Mouse (Mus musculus) spleen, adult 2 months (tissue): ENCODE results near the gene Atxn1l. TPM values are rescaled to one million over a fixed set of nuclear protein-coding genes. Genes with fewer than 3 reads are reported as not detected.

Source experiments
- DNase-seq, 2 experiments: peaks; one replicate each; pipeline versions ENCODE4 v3.0.0 to v3.0.0-alpha.2; 2012 to 2021; ENCODE audit warnings: low spot score in 2 of 2, low read depth in 1 of 2
- H3K27ac ChIP-seq: fragments of 200-500 bp; 2 replicates; pipeline ENCODE4 v1.5.1; 2012; ENCODE audit warnings: low read length, inconsistent platforms; ENCODE audit not compliant: insufficient read depth
- H3K27me3 ChIP-seq: fragments of 200-500 bp; 2 replicates; pipeline ENCODE4 v1.6.1; 2012; ENCODE audit warnings: mild to moderate bottlenecking, moderate library complexity, low read length, inconsistent platforms; ENCODE audit not compliant: control insufficient read depth, insufficient read depth
- H3K36me3 ChIP-seq: fragments of 200-500 bp; 2 replicates; pipeline ENCODE4 v1.6.1; 2012; ENCODE audit warnings: mild to moderate bottlenecking, low read length, inconsistent platforms; ENCODE audit not compliant: control insufficient read depth, insufficient read depth
- H3K4me1 ChIP-seq: fragments of 200-500 bp; 2 replicates; pipeline ENCODE4 v1.6.1; 2011; ENCODE audit warnings: inconsistent platforms; ENCODE audit not compliant: control insufficient read depth, insufficient read depth, insufficient read length
- H3K4me3 ChIP-seq: fragments of 200-500 bp; 2 replicates; pipeline ENCODE4 v1.5.1; 2011; ENCODE audit warnings: mild to moderate bottlenecking, inconsistent platforms; ENCODE audit not compliant: insufficient read depth, insufficient read length; ENCODE audit errors: extremely low read depth
- CTCF ChIP-seq: fragments of 200-500 bp; IDR thresholded peaks from 2 replicates; pipeline ENCODE4 v1.5.1; 2011; ENCODE audit warnings: mild to moderate bottlenecking, inconsistent platforms; ENCODE audit not compliant: insufficient read depth, insufficient read length, insufficient replicate concordance; ENCODE audit errors: extremely low read depth
- POLR2A ChIP-seq: fragments of 200-500 bp; IDR thresholded peaks from 2 replicates; pipeline ENCODE4 v1.6.1; 2011; ENCODE audit warnings: low read depth, low read length, inconsistent platforms
- WGBS: fragments of 180-500 bp; shearing (Covaris S2); methylation state at CpG from one replicate; pipeline ENCODE4 v1.1.7; 2018; 5-methylcytosine and 5-hydroxymethylcytosine counted together
- polyA plus RNA-seq: library from polyadenylated mRNA; depleted of rRNA; stranded (reverse); fragments of >200 nt; gene quantifications from 2 replicates; pipeline ENCODE4 v1.2.3, GENCODE M21; 2012

Atxn1l gene
- polyA plus RNA-seq, 1 experiment, result 7.8 TPM

DNA sequence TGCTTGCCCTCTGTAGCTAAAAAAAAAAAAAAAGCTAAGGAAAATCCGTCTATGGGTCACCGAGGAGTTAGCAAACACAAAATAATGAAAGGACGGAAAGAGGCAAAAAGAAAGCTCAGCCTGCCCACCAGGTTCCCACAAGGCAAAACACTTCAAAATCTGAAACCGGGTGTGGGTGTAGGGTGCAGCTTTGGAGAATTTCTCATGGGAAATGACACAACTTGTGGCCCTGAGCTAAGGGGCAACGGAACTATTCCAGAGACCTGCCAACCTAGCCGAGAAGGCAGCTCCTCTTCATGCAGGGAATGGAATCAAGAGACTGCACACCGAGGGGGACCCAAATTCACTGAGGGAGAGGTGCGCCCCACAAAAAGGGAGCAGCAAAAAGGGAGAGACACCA is 720 bp downstream of the Atxn1l start:
- Histone ChIP-seq H3K4me1 (peaks cover 4% of the 10 kb centered on the region; the same call in 1 of the 2 replicates), H3K27me3 (no peaks in the 10 kb centered on the region), H3K4me3 (peak overlapping the region; percentile 78), H3K27ac (no peak overlapping the region), H3K36me3 (peaks cover 15% of the 10 kb centered on the region)
- DNase-seq, result no peak
- TF ChIP-seq CTCF (no peak), POLR2A (no peak)
- WGBS, result 5% methylated on average over 8 of the region's 8 CpGs

DNA sequence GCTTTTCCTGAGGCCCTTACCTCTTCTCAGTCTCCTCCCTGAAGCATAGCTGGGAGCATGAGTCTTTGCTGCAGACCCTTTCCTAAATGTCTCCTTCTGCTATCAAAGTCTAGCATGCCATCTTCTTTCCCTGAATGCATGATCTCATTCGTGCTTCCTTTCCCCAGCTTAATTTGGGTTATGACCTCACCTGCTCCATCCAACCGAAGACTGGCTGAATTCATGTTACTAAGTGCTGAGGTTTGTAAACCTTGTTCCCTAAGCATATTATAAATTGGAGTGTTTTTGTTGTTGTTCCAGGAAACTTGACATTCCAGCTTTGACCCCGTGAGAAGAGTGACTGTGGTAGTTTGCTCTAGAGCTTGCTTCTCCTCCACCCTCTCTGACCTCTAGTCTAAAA is 3.5 kb downstream of the Atxn1l start:
- Histone ChIP-seq H3K4me3 (no peak overlapping the region), H3K4me1 (peaks cover 4% of the 10 kb centered on the region; the same call in 1 of the 2 replicates), H3K27ac (no peak overlapping the region), H3K36me3 (peaks cover 16% of the 10 kb centered on the region), H3K27me3 (no peaks in the 10 kb centered on the region)
- DNase-seq, result no peak
- 90% methylated on average over 3 of the region's 3 CpGs for WGBS
- TF ChIP-seq CTCF, result no peak
- TF ChIP-seq POLR2A, result no peak

DNA sequence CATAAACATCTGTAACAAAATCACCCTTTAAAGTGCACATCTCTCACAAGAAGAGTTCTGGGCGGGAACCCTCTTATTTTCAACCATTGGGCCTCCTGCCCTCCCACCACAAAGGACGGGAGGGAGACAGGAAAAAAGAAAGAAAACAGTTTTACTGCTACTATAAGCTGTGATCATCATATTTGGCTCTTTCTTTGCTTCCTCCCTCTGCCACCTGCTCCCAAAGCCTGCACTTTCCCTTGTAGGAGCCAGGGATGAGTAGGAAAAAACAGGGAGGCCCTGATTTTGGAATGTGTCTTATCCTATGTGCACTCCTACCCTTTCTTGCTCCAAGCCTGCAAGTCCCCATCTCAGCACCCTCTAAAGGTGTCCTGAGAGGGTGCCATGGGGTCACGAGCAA is 6.5 kb downstream of the Atxn1l start:
- H3K27me3 ChIP-seq, result no peaks in the 10 kb centered on the region
- 81% methylated on average over 3 of the region's 3 CpGs for WGBS
- no peak for TF ChIP-seq POLR2A
- no peak for TF ChIP-seq CTCF
- no peak for DNase-seq
- no peaks in the 10 kb centered on the region for H3K4me1 ChIP-seq
- no peak overlapping the region for H3K4me3 ChIP-seq
- no peak overlapping the region for H3K27ac ChIP-seq
- peaks cover 16% of the 10 kb centered on the region for H3K36me3 ChIP-seq

DNA sequence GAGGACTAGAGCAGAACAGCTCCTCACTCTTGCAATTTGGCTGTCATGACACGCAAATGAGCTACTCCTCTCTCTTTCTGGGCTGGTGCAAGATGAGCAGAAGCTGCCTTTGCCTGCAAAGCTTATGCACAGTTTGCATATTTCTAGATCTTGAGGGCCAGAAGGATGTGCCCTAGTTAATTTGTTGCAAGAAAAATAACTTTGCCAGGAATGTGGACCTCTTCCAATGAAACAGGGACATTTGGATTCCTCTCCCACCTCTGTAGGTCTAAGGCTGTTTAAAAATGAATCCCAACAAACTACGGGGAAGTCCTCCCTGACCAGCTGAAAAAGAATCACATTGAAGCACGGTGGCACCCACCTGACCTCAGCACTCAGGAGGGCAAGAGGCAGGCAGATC is 12.4 kb downstream of the Atxn1l start:
- Histone ChIP-seq H3K27ac (no peak overlapping the region), H3K36me3 (peaks cover 31% of the 10 kb centered on the region), H3K4me3 (no peak overlapping the region), H3K4me1 (no peaks in the 10 kb centered on the region), H3K27me3 (no peaks in the 10 kb centered on the region)
- TF ChIP-seq POLR2A, result no peak
- no peak for TF ChIP-seq CTCF
- 89% methylated on average over 3 of the region's 3 CpGs for WGBS
- DNase-seq, result no peak

DNA sequence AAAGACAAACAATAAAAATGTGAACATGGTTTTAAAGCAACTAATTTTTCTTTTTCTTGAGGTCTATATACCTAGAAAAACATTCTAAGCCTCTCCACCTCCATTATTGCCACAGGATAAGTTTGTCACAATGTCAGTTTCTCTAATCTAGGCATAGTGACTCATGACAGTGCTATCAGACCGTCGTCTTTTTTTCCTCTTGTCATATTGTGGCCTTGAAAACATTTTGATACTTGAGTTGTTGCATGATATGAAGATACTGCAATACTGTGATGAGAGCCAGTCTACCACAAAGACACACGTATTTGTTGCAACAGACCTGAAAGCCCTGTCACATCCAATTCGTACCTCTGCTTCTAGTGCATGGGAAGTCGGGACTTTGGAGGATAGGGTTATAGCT is 22.6 kb downstream of the Atxn1l start:
- 90% methylated on average over 5 of the region's 5 CpGs for WGBS
- DNase-seq, result no peak
- H3K36me3 ChIP-seq, result peaks cover 23% of the 10 kb centered on the region

DNA sequence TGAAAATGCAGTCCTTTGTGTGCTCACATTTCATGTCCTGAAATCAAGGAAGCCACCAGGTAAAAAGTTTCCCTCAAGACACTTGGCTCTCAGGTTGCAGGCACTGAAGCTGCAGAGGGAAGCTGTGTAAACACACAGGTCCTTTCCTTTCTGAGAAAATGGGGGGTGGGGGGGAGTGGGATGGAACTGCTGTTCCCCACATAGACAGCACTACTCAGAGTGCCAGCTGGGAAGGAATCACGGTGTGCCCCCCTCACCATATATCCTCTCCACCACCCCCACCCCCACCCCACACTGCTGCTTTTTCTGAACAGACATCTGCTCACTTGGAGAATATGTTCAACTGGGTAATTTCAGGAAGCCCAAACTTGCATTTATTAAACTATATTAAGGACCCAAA is 25.0 kb downstream of the Atxn1l start:
- Histone ChIP-seq H3K27me3 (no peaks in the 10 kb centered on the region), H3K27ac (no peak overlapping the region), H3K4me3 (no peak overlapping the region), H3K36me3 (peaks cover 21% of the 10 kb centered on the region), H3K4me1 (no peaks in the 10 kb centered on the region)
- WGBS, result 100% methylated on average over 1 of the region's 1 CpGs
- TF ChIP-seq CTCF (no peak), POLR2A (no peak)
- DNase-seq, result no peak

More for the DNA sequence above, 22.6 kb downstream of the Atxn1l start:
- H3K4me3 ChIP-seq, result no peak overlapping the region
- no peaks in the 10 kb centered on the region for H3K4me1 ChIP-seq
- H3K27me3 ChIP-seq, result no peaks in the 10 kb centered on the region
- no peak for TF ChIP-seq CTCF
- H3K27ac ChIP-seq, result no peak overlapping the region

DNA sequence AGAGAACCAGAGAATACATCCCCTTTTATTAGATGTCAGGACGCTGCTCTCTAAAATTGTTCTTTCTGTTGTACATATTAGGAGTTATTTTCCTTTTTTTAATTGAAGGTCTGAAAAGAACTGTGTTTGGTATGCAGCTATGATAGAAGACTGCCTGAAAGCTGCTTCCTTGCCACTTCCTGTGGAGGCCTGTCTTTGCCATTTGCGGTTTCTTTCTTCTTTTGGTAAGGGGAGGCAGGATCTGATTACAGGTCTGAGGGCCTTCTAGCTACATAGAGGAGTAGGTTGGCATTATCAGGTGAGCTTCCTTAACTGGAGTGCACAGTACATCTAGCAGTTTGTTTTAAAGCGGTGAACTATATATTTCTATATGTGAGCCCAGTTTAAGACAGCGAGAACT is 29.6 kb downstream of the Atxn1l start:
- H3K27ac ChIP-seq, result no peak overlapping the region
- 58% methylated on average over 4 of the region's 4 CpGs for WGBS
- H3K36me3 ChIP-seq, result peaks cover 15% of the 10 kb centered on the region
- no peak for TF ChIP-seq POLR2A
- TF ChIP-seq CTCF, result no peak
- H3K4me1 ChIP-seq, result peaks cover 5% of the 10 kb centered on the region; the same call in 1 of the 2 replicates
- DNase-seq, result no peak
- no peak overlapping the region for H3K4me3 ChIP-seq
- H3K27me3 ChIP-seq, result no peaks in the 10 kb centered on the region
